Mouse (Mus musculus): ENCODE measurements at regions not wholly inside any gene's neighbourhood (a gene's known extent, or its start where the extent isn't known, plus 50 kb on each side); places are given as distances from the start of the nearest gene placed in this dataset.
A peak's percentile ranks its signal among the peaks of the same experiment; 100 is the strongest.

DNA sequence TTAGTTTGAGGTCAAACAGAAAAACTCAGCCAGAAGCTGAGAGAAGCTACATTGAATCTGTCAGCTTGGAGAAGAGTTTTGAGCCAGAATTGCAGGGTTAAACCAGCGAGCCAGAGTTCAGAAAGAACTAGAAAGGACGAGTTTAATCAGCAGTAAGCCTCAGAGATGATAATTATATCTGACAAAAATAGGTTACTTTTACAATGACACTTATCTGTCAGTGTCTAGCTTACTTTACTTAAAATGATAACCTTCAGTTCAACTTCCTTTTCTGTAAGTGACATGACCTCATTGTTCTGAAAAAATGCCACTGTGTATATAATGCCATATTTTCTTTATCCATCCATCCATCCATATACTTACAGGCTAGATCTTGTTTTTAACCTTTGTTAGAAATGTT lies 2143.1 kb downstream of the 9330182O14Rik start:
- intact Hi-C loops (cut with DNase I) = no loop called here
- no peak for DNase-seq (ENCODE audit: low spot score in 2 of 2)

DNA sequence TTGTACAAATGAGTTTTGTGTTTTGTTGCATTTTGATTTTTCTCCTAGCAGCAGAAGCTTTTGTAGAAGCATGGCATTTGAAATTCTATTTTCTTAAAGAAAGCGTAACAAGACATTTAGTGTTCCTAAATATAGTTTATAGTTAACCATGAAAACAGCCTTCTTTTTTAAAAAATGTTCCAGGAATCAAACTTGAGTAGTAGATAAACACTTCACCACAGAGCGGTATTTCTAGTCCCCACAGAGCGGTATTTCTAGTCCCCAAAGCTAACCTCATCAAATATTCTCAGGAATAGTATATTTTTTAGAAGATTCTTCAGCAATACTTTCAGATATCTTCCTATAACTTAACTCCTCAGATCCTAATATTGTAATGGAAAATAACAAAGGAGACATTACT lies 2146.6 kb downstream of the 9330182O14Rik start:
- DNase-seq (ENCODE audit: low spot score in 2 of 2) = no peak
- intact Hi-C loops (cut with DNase I) = no loop called here

DNA sequence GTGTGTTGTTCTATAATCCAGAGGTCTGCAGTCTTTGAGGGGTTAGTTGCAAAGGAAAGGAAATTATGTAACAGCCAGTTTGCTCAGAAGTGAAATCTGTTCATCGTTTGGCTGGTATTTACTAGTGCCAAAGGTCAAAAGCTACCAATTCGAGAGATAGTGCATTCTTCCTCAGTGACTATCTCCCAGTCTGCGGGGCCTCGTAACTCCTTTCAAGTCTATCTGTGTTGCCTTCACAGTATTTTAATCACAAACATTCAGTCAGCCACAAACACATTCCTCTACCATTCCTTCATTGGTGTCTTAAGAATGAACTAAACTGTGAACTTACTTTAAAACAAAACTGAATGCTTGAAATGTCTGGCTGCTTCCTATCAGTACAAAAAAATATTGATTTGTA lies 2162.2 kb downstream of the 9330182O14Rik start:
- DNase-seq (ENCODE audit: low spot score in 2 of 2) = no peak
- intact Hi-C loops (cut with DNase I) = no loop called here

DNA sequence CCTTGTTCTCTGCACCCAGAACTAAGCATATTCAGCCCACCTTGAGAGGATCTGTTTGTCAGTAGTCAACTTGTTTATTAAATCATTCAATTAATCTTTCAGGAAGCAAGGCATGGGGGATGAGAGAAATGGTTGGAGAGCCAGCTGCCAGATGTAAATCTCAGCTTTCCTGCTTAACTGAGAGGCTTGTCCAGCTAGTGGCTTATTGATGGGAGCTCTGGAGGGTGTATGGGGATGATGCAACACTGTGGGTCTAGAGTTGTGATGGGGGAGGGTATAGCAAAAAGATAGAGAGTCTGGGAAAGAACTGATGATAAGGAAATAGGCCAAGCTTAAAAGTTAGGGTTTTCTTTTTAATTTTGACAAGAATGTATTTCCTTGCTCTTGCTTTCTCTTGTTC lies 2163.3 kb downstream of the 9330182O14Rik start:
- intact Hi-C loops (cut with DNase I) = no loop called here
- no peak for DNase-seq (ENCODE audit: low spot score in 2 of 2)

DNA sequence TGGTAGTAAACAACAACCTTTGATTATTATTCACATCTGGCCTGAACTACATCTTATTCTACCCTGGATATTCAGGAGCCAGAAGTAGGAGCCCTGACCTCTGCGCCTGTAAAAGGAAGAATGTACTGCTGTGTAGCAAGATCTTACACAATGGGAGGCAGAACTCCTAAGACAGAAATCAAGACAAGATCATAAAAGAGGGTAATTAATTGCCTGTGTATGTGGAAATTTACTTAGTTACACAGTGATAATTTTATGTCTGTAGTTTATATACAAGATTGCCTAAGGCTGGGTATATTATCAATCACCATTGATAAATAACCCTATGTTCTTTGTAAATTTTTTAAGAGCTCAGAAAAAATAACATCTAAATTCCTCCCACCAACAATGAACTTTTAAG lies 2167.8 kb downstream of the 9330182O14Rik start:
- intact Hi-C loops (cut with DNase I) = no loop called here
- no peak for DNase-seq (ENCODE audit: low spot score in 2 of 2)

DNA sequence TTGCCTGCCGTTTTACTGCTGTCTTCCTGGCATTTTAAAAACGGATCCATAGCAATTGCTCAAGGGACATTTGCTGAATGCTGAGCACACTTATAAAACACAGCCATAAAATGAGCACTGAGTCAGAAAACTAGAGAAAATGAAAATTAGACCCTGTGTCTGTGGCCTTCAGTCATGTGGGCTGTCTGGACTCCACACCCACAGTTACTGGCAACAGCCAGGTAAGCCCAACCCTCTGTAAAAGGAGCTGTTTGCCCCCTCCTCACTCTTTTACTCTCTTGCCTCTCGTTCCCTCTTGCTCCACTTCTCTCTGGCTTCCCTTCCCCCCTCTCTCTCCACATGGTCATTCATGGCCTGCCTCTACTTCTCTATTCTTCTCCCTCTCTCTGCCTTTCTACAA lies 2169.9 kb downstream of the 9330182O14Rik start:
- DNase-seq (ENCODE audit: low spot score in 2 of 2) = no peak
- intact Hi-C loops (cut with DNase I) = no loop called here

DNA sequence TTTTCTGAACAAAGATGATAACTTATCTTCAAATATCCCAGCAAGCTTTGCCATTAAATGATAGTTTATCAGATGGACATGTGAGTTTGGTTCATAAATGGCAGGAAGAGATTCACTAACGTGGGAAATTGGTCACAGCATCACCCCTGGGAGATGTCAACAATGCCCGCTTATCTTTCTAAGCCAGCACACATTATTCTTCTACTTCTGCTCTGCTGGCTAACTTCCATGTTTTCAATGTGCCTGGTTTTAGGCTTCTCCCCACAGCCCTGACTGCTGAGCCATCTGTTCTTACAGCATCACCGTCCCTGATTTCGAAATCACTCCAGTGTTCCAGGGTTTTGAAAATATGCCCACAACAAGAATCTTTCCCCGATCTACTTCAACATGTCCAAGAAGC lies 2175.4 kb downstream of the 9330182O14Rik start:
- intact Hi-C loops (cut with DNase I) = no loop called here
- peak; percentile 16 to 78 for DNase-seq (ENCODE audit: low spot score in 2 of 2)

DNA sequence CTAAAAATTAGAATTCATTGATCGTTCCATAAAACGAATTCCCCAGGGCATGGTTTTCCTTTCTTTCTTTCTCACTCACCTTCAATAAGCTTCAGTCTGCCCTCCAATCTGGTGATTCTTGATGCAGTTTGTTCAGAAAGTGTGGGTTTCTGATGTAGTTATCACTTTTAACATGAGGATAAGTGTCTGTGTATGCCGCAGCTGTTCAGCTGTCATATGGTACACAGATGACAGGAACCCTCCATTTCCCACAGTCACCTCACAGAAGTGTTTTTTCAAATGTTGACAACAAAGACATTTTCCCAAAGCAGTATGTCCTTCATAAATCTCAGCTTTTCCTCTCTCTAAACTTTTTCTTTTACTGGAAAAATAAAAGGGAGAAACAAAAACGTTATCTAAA lies 2177.0 kb downstream of the 9330182O14Rik start:
- intact Hi-C loops (cut with DNase I) = no loop called here
- peak in 1 of 2 experiments; percentile 14 for DNase-seq (ENCODE audit: low spot score in 2 of 2)

DNA sequence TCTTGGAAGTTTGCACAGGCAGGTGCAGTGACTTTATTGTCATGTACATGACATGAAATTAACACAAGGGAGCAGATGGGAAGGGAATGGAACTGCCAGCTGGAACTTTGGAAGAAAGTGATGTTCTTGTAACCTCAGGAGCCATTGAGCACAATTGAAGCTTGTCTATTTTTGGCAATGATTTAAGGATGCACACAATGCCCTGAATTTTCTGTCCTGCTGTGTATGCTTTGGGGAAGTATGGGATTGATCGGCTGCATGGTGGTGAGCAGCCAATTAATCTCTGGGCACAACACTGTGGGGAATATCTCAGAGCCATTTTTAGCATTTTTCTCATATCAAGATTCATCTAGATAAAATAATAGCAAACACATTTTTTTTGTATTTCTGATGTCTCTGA lies 2186.2 kb downstream of the 9330182O14Rik start:
- DNase-seq (ENCODE audit: low spot score in 2 of 2) = no peak
- intact Hi-C loops (cut with DNase I) = no loop called here

DNA sequence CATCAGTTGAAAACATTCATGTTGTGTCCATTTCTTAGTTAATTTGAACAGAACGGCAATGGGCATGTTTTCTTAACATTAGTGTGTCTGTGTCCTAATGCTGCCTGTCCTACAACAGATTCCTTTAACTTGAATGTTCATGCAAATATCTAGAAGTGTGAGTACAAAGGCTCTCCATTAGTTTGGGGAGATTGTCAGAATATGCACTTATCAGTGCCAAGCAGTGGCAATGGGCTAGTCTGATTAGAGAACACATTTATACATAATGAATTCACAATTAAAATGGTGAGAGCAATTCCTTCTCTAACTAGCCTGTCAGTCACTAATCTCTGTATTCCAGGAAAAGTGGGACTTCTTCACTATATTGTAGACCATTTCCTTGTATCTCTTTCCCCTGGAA lies 2188.8 kb downstream of the 9330182O14Rik start:
- intact Hi-C loops (cut with DNase I) = no loop called here
- DNase-seq (ENCODE audit: low spot score in 2 of 2) = no peak

DNA sequence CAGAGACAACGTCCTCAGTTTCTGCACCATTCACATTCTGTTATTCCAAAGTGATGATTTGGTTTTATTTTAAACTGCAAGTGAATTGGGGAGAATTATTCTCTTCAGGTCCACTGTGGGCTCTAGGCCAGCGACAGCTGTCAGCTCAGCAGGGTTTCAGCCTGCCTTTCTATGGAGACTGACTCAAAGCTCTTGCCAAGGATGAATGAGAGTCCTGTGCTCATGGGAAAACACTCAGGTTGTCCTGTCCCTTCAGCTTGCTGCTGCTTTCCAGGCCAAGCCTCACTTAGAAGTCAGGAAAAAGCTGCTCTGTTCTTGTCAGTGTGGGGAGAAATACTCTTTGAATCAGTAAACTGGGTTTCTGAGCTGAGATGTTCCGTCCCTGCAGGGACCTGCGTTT lies 2191.1 kb downstream of the 9330182O14Rik start:
- DNase-seq (ENCODE audit: low spot score in 2 of 2) = peak; percentile 12 to 34
- intact Hi-C loops (cut with DNase I) = no loop called here

DNA sequence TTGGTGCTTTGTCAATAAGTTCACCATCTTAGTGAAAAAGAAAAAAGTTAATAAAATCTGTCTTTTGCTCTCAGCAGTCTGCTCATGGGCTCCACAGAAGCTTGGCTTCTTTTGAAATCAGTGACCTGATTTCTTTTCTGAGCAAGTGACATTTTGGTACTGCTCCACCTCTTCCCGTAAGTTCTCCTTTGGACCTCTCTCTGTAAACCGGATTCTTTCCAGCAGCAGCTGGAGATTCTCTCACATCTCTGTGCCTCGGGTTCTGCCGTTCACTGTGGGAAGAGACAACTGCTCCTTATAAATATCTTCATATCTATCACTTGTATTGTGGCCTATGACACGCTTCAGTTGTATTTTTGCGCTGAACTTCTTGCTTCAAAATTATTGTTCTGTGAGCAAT lies 2194.4 kb downstream of the 9330182O14Rik start:
- no peak for DNase-seq (ENCODE audit: low spot score in 2 of 2)
- intact Hi-C loops (cut with DNase I) = no loop called here

DNA sequence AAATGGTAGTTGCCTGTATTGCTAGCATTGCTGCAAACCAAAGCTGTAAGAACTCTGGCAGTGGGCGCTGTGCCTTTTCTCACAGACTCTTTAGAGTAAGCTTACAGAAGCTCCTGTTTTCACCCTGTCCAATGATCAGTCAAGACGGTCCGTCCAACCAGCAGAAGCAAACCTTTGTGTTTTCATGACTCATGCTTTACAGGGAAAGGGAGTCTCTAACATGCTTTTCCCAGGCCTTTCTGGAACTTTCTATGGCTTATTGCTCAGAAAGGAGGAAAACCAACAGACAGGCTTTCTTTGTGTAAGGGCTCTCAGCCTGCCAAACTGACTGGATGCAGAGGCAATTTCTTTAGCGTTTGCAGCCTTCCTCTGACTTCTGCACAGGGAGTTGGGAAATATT lies 2195.6 kb downstream of the 9330182O14Rik start:
- intact Hi-C loops (cut with DNase I) = no loop called here

DNA sequence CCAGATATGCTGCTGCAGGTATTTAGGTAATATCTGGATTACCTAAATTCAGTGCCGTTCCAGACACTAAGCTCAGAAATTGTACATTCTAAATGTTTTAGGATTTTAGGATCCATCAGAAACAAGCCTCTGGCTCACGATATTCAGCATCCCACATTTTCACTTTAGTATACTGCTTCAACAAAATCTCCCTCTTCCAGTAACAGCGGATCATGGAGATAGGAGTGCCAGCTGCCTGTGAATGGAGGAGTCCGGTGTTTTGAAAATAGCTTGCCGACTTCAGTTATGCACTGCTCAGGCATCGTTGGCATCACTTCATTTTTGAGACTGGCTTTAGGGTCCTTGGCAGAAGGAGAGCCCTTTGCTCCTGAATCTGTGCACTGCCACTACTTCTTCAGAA lies 2199.5 kb downstream of the 9330182O14Rik start:
- intact Hi-C loops (cut with DNase I) = no loop called here
- no peak for DNase-seq (ENCODE audit: low spot score in 2 of 2)

More for the DNA sequence above, 2195.6 kb downstream of the 9330182O14Rik start:
- DNase-seq (ENCODE audit: low spot score in 2 of 2) = no peak

DNA sequence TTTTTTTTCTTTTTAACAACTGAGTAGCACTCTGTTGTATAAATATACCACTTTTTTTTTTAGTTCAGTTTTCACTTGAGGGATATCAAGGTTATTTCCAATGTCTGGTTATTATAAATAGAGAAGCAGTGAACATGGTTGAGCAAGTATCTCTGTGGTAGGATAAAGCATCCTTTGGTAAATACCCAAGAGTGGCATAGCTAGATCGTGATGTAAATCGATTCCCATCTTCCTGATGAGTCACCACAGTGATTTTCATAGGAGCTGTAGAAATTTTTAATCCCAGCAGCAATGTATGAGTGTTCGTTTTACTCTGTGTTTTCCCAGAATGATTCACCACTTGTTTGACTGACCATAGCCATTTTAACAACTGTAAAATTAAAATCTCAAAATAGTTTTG lies 2212.0 kb downstream of the 9330182O14Rik start:
- intact Hi-C loops (cut with DNase I) = no loop called here

DNA sequence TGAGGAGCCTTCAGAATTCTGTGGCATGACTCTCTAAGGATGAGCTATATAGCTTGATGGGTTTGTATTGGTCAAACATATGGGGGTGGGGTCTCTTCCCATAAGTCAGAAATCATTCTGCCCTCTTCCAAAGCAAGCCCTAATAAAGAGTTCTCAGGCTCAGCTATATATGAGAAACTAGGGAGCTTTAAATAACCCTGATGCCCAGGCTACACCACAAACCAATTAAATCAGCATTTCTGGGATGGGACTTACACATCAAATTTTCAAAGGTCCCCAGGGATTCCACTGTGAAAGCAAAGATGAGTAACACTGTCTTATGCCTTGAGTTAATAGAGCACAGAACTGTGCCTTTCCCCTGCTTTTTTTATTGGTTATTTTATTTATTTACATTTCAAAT lies 2227.7 kb downstream of the 9330182O14Rik start:
- no peak for DNase-seq (ENCODE audit: low spot score in 2 of 2)
- intact Hi-C loops (cut with DNase I) = no loop called here

More for the DNA sequence above, 2212.0 kb downstream of the 9330182O14Rik start:
- DNase-seq (ENCODE audit: low spot score in 2 of 2) = peak in 1 of 2 experiments; percentile 19

DNA sequence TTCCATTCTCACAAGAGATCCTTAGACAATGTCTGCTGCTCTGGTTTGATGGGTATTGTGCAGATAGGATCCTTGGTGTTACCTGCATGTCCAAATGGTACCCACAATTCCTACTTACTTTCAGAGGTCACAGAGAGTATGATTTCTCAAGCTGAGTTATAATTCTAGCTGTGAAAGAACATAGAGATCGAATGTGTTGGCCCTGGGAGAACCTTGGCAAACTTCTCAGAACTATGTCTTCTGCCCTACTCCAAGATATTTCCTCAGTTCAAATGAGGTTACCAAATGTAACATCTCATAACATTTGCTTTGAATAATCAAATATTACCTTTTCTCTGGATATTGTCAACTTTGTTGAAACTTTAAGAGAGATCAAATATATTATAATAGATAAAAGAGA lies 2230.8 kb downstream of the 9330182O14Rik start:
- intact Hi-C loops (cut with DNase I) = no loop called here
- no peak for DNase-seq (ENCODE audit: low spot score in 2 of 2)

DNA sequence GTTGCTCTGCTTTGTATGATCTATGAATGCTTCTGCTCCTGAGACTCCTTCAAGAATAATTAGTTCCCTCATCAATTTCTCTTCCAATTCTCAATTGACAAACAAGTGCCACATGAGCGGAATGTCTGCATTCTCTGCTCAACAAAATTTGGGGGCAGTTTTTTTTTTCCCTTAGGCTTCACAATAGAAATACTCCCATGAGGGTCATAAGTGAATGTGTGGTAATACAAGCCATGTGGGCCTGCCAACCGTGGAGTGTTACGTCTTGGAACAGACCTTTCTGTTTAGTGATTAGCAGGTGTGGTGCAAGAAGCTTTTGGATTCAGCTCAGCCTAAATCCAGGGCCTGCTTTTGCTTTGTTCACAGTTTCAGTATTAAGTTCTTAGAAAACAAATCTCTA lies 2232.6 kb downstream of the 9330182O14Rik start:
- intact Hi-C loops (cut with DNase I) = no loop called here
- no peak for DNase-seq (ENCODE audit: low spot score in 2 of 2)

DNA sequence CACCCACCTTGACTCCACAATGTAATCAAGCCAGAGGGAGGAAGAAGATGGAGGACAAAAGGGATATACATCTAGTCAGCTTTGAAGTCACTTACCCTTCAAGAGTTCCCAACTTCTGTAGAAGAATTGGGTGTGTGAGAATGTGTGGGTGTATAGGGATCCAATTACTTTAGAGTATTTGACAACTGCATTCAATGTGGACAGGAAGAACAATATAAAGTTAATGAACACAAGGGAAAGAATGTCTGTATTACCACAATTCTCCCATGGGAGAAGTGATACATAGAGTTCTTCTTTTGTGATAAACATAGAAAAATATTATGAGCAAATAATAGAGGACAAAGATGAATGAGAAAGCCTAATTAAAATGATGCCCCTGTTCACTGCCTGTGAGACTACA lies 2235.4 kb downstream of the 9330182O14Rik start:
- intact Hi-C loops (cut with DNase I) = loop anchor here (10.0 kb wide), 1 partner anchor 215 kb away; no protein-coding TSS in a partner anchor
- no peak for DNase-seq (ENCODE audit: low spot score in 2 of 2)

DNA sequence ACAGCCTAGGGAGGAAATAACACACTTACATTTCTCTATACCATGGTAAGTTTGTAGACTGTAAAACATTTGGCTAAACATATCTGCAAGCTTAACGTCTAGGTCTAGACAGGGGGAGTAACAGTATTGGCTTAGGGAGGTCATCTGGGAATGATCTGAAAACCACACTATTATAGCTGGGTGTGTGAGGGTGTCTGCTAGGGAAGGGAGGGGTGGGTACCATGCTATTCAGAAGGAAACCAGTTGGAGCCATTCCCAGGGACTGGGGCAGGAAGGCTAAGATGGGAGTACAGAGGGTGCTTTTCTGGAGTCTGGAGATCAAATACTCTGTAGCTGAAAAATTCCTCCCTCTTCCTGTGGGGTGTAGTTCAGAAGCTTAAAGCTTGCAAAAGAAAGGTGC lies 2235.9 kb downstream of the 9330182O14Rik start:
- intact Hi-C loops (cut with DNase I) = loop anchor here (10.0 kb wide), 1 partner anchor 215 kb away; no protein-coding TSS in a partner anchor

DNA sequence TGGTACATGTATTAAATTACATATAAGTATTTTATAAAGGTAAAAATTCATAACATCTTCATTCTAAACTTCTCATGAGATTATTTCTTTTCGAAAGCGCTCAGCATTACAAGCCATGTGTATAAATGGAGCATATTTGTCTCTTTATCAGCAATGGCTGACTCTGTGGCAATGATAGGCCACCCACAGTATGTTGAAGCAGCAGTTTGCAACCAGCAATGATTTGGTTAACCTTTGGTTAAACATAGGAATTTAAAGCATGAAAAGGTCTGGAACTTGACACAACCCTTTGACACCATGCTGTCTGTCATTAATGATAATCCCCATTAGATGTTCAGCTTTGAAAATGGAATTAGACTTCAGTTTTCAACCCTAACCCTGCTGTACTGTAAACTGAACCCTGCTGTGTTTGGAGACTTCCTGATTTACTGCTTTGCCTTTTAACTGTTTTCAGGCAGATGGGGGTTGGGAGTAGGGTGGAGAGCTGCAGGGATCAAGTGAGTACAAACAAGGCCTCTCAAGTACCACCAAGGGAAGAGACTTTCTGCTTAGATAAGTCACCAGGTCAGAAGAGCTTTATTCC lies 2238.6 kb downstream of the 9330182O14Rik start:
- intact Hi-C loops (cut with DNase I) = loop anchor here (10.0 kb wide), 1 partner anchor 212 kb away; no protein-coding TSS in a partner anchor
- no peak for DNase-seq (ENCODE audit: low spot score in 2 of 2)

More for the DNA sequence above, 2235.9 kb downstream of the 9330182O14Rik start:
- DNase-seq (ENCODE audit: low spot score in 2 of 2) = peak in 1 of 2 experiments; percentile 8
